ENCODE assay signal across 9 mouse cellular contexts in the genomic region with DNA sequence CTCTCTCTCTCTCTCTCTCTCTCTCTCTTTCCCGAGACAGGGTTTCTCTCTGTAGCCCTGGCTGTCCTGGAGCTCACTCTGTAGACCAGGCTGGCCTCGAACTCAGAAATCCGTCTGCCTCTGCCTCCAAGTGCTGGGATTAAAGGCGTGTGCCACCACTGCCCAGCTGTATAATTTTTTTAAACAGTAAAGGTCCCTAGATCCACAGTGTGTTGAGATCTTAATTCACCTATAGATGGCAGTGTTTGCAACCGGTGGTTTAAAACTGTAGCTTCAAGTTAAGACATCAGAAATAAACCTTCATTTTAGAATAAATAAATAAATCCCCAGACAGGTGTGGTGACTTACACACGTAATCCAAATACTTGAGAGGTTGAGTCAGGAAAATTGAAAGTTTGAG. TPM values are rescaled to one million over a fixed set of nuclear protein-coding genes. Genes with fewer than 3 reads are reported as not detected.
DNase-seq lines count a peak whose midpoint lies in the region; ATAC-seq and TF ChIP-seq lines count a peak whose summit lies in the region.
"Not testable (repeated sequence)": the region's sequence is repeated elsewhere in the genome, so short reads cannot be mapped to it uniquely, and the experiment has no call there.
"Had no signal": no experiment of that assay in that cellular context is flagged by ENCODE, and none has a peak within 500 bp of the region (broad histone marks: within the 10 kb centered on the region; RNA-seq: fewer than 3 reads in every experiment).

No protein-coding gene starts in this region.

- TF ChIP-seq CTCF in MEL (IDR thresholded peaks at IDR 0.05 in 2 of 3, conservative IDR thresholded peaks at IDR 0.05 in 1 of 3; ENCODE audit: control insufficient read depth in 1 of 3, insufficient read depth in 1 of 3, low read depth in 2 of 3, low read length in 3 of 3, poor library complexity in 1 of 3, severe bottlenecking in 1 of 3) = peak; percentile 28 to 73 (median 51); a peak in 4 of 6 replicates

- not testable (repeated sequence) for H3K27ac ChIP-seq in MEL (ENCODE audit: control insufficient read depth, low read depth, low read length); embryonic facial prominence, embryonic 14.5 days (replicated peaks; ENCODE audit: low read depth, low read length); hindbrain, embryonic 14.5 days

- TF ChIP-seq RAD21 in MEL (IDR thresholded peaks at IDR 0.05; ENCODE audit: low read depth, low read length) = peak; percentile 70

- ATAC-seq in embryonic facial prominence, embryonic 14.5 days (ENCODE audit: low read depth) = 0 out of 2 replicates have a peak, but pooled peaks have one; percentile 30
- ATAC-seq in hindbrain, embryonic 14.5 days (ENCODE audit: low FRiP score) = not testable (repeated sequence)
- ATAC-seq in neutrophil, adult 5-6 weeks (ENCODE audit: extremely low read depth, insufficient number of reproducible peaks, low FRiP score, poor library complexity, severe bottlenecking) = peak; percentile 55

- H3K36me3 ChIP-seq in MEL (ENCODE audit: control insufficient read depth in 1 of 2, insufficient read depth in 2 of 2, low read length in 2 of 2); embryonic facial prominence, embryonic 14.5 days (ENCODE audit: control insufficient read depth, insufficient read depth, low read length): not testable (repeated sequence)
- H3K36me3 ChIP-seq in hindbrain, embryonic 14.5 days (replicated peaks; ENCODE audit: control insufficient read depth, insufficient read depth) = peaks cover 19% of the 10 kb centered on the region; the same call in 1 of the 2 replicates

- WGBS in embryonic facial prominence, embryonic 14.5 days = 18% methylated on average over 6 of the region's 6 CpGs
- WGBS in hindbrain, embryonic 14.5 days = 32% methylated on average over 6 of the region's 6 CpGs

- H3K4me3 ChIP-seq in MEL (ENCODE audit: control insufficient read depth in 1 of 2, insufficient read depth in 1 of 2, low read depth in 2 of 2, low read length in 2 of 2); embryonic facial prominence, embryonic 14.5 days (ENCODE audit: low read depth, low read length); hindbrain, embryonic 14.5 days (replicated peaks; ENCODE audit: low read length): not testable (repeated sequence)

- TF ChIP-seq EP300 in MEL (IDR thresholded peaks at IDR 0.05; ENCODE audit: low read depth in 1 of 2, low read length in 2 of 2) = not testable (repeated sequence)

- H3K4me2 ChIP-seq in embryonic facial prominence, embryonic 14.5 days (ENCODE audit: low read depth, low read length); hindbrain, embryonic 14.5 days (replicated peaks): not testable (repeated sequence)

- peak; percentile 83 for DNase-seq in 416B (ENCODE audit: low read depth)
- peak; percentile 81 for DNase-seq in MEL (ENCODE audit: low read depth, low spot score)
- peak; percentile 51 for DNase-seq in brain, adult 2 months (ENCODE audit: low read depth, low spot score)
- DNase-seq in embryonic facial prominence, embryonic 14.5 days (ENCODE audit: low spot score) = peak; percentile 56
- DNase-seq in hindbrain, embryonic 14.5 days (ENCODE audit: low spot score) = peak; percentile 60
- DNase-seq in kidney, postnatal 36 days = peak; percentile 24 to 25
- peak; percentile 27 for DNase-seq in lung, postnatal 10 days

- H3K9me3 ChIP-seq in MEL (replicated peaks; ENCODE audit: insufficient read depth, low read length); embryonic facial prominence, embryonic 14.5 days (ENCODE audit: control insufficient read depth, low read length); hindbrain, embryonic 14.5 days (ENCODE audit: control insufficient read depth, low read length): not testable (repeated sequence)

- not testable (repeated sequence) for H3K4me1 ChIP-seq in MEL (ENCODE audit: control insufficient read depth in 1 of 2, insufficient read depth in 2 of 2, low read length in 2 of 2); embryonic facial prominence, embryonic 14.5 days (ENCODE audit: control insufficient read depth, insufficient read depth, low read length); hindbrain, embryonic 14.5 days (replicated peaks; ENCODE audit: control insufficient read depth, insufficient read depth, low read length)

- not testable (repeated sequence) for TF ChIP-seq POLR2A in MEL (IDR thresholded peaks at IDR 0.05; ENCODE audit: control insufficient read depth in 1 of 2, insufficient read depth in 1 of 2, low read depth in 1 of 2, low read length in 2 of 2, poor library complexity in 1 of 2)

- not testable (repeated sequence) for H3K79me2 ChIP-seq in MEL (ENCODE audit: control insufficient read depth, insufficient read depth, low read length, poor library complexity)

- H3K9ac ChIP-seq in MEL (ENCODE audit: control insufficient read depth, low read depth, low read length, poor library complexity, severe bottlenecking); embryonic facial prominence, embryonic 14.5 days (ENCODE audit: low read depth, low read length); hindbrain, embryonic 14.5 days: not testable (repeated sequence)

- H3K27me3 ChIP-seq in MEL (ENCODE audit: control insufficient read depth in 1 of 2, insufficient read depth in 2 of 2, low read length in 2 of 2); embryonic facial prominence, embryonic 14.5 days (replicated peaks; ENCODE audit: control insufficient read depth, insufficient read depth, low read length); hindbrain, embryonic 14.5 days (ENCODE audit: control insufficient read depth, insufficient read depth, low read length): not testable (repeated sequence)

TF ChIP-seq in MEL, 35 proteins besides CTCF, POLR2A, EP300 and RAD21:
- TF ChIP-seq ZNF384 (IDR thresholded peaks at IDR 0.05; ENCODE audit: low read depth, low read length) (peak; percentile 72), ZC3H11A (IDR thresholded peaks at IDR 0.05; ENCODE audit: low read depth, low read length) (peak; percentile 46; the same call in 1 of the 2 replicates), SIN3A (IDR thresholded peaks at IDR 0.05; ENCODE audit: low read length) (0 out of 2 replicates have a peak, but pooled peaks have one; percentile 5), SMC3 (IDR thresholded peaks at IDR 0.05; ENCODE audit: low read depth, low read length) (peak; percentile 61), TBP (IDR thresholded peaks at IDR 0.05; ENCODE audit: low read depth, low read length) (peak; percentile 86)

RNA-seq across cellular contexts. Expression of gene Zfp3, which starts 14.0 kb away (rescaled TPM):
- total RNA-seq in MEL (2012; rRNA removed) = 1.5 TPM in 2 replicates
- polyA plus RNA-seq in MEL (2012; ENCODE audit: insufficient read depth in 1 of 2, insufficient read length in 2 of 2, low read depth in 1 of 2, low replicate concordance in 2 of 2, missing spikeins in 1 of 2) = 1 to 10 TPM in 1 of 2 experiments, not detected in 1; 1.9 TPM
- 7.0 and 7.3 TPM in 2 replicates for polyA plus RNA-seq in embryonic facial prominence, embryonic 14.5 days (2014; fragmentation: Nextera tagmentation; extraction: Ambion mirVana)
- 16.9 and 18.1 TPM in 2 replicates for polyA plus RNA-seq in hindbrain, embryonic 14.5 days (2014; fragmentation: Nextera tagmentation; extraction: Ambion mirVana)
- 2.6 and 2.8 TPM in 2 replicates for total RNA-seq in neutrophil, adult 5-6 weeks (2017)

RNA-seq across cellular contexts. Expression of gene Scimp, which starts 34.3 kb away (rescaled TPM):
- not detected in 2 replicates for total RNA-seq in MEL (2012; rRNA removed)
- polyA plus RNA-seq in MEL (2012; ENCODE audit: insufficient read depth in 1 of 2, insufficient read length in 2 of 2, low read depth in 1 of 2, low replicate concordance in 2 of 2, missing spikeins in 1 of 2) = not detected
- 0.50 and 0.83 TPM in 2 replicates for polyA plus RNA-seq in embryonic facial prominence, embryonic 14.5 days (2014; fragmentation: Nextera tagmentation; extraction: Ambion mirVana)
- not detected in 2 replicates for polyA plus RNA-seq in hindbrain, embryonic 14.5 days (2014; fragmentation: Nextera tagmentation; extraction: Ambion mirVana)
- total RNA-seq in neutrophil, adult 5-6 weeks (2017) = 15.1 and 25.1 TPM in 2 replicates
- total RNA-seq: granulocyte monocyte progenitor cell, adult 5-6 weeks had no signal

Comparison
In these comparisons a context has a peak if more than half of its experiments do, and no peak if none do; other contexts are left out.
1. DNase-seq: peak in every context shown above with its lines; median percentile 83 in 416B; 81 in MEL; 60 in hindbrain, embryonic 14.5 days; 56 in embryonic facial prominence, embryonic 14.5 days; 51 in brain, adult 2 months; 27 in lung, postnatal 10 days; 24 in kidney, postnatal 36 days.